Mouse (Mus musculus) adrenal gland, adult 18-20 months (tissue): ENCODE measurements around the gene Hscb. TPM values are rescaled to one million over a fixed set of nuclear protein-coding genes. Genes with fewer than 3 reads are reported as not detected.
A peak's percentile ranks its signal among the peaks of the same experiment; 100 is the strongest.
"Not testable (repeated sequence)": the region's sequence is repeated elsewhere in the genome, so short reads cannot be mapped to it uniquely, and the experiment has no call there.

ENCODE experiments used
- DNase-seq, 2 experiments: peaks; one replicate each; pipeline ENCODE4 v3.0.0; 2021 to 2022; ENCODE audit warnings: low spot score in 2 of 2
- long read RNA-seq, 2 experiments: library from polyadenylated mRNA; stranded (forward); transcript quantifications; one replicate each; pipeline ENCODE4 v2.0.0; 2021
- total RNA-seq, 2 experiments: library from RNA; stranded (reverse); gene quantifications; 1 replicate in 1 of 2; 2 replicates in 1 of 2; pipeline ENCODE4 v1.2.3; 2021

Hscb gene
- total RNA-seq = 10 to 100 TPM; 13.9 to 14.9 TPM
- long read RNA-seq, experiment 1, partial matches to known transcripts = 0 of 6 reads
- long read RNA-seq, experiment 1, other reads (novel, unspliced or antisense) = 3 of 6 reads
- long read RNA-seq, experiment 2, transcript Hscb-201 (6 exons, 804 nt) = major isoform, 5 of 13 reads
- long read RNA-seq, experiment 2, partial matches to known transcripts = 1 of 13 reads
- long read RNA-seq, experiment 2, other reads (novel, unspliced or antisense) = 7 of 13 reads

GRCm38 (mm10) chr5:110839678-110840365 lies at the start of gene Hscb, which contains the start of gene Chek2:
TSS of gene Hscb (minus strand) at chr5:110839777.
TSS of gene Chek2 (plus strand) at chr5:110839979.
- DNase-seq = peak; percentile 90

- no peak for DNase-seq
Measured at GRCm38 (mm10) chr5:110888596-110888995, 49.0 kb upstream of the Hscb start.

- peak; percentile 89 to 91 for DNase-seq
Measured at GRCm38 (mm10) chr5:110879584-110880374, 40.2 kb upstream of the Hscb start, which contains the start of gene Ttc28. TSS of gene Ttc28 (plus strand) at chr5:110879803.

DNA sequence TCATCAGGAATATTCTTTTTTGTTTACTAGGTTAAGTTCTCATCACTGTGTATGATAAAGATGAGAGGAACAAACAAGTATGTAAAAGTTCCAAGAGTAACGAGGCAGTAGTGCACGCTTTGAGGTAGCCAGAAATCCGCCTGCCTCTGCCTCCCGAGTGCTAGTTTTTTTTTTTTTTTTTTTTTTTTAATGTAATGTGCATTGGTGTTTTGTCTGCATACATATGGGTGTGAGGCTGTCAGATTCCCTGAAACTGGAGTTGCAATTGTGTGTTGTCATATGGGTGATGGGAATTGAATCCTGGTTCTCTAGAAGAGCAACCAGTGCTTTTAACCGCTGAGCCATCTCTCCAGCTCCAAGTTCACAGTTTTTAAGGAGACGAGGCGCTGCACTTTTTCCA lies 39.5 kb upstream of the Hscb start:
- DNase-seq = no peak

DNA sequence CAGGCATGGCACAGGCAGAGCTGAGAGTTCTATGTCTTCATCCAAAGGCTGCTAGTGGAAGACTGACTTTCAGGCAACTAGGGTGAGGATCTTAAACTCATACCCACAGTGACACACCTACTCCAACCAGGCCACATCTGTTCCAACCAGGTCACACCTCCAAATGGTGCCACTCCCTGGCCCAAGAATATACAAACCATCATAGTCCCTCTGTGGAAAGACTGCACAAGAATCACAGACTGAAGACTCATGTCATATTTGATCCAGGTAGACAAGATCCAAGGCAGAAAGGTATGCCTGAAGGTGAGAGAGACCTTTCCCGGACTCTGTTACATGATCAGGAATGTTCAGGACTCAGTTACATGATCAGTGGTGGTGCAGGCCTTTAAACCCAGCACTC lies 38.9 kb upstream of the Hscb start:
- DNase-seq = not testable (repeated sequence)

GRCm38 (mm10) chr5:110877666-110878505 lies 38.3 kb upstream of the Hscb start:
- DNase-seq = no peak

DNA sequence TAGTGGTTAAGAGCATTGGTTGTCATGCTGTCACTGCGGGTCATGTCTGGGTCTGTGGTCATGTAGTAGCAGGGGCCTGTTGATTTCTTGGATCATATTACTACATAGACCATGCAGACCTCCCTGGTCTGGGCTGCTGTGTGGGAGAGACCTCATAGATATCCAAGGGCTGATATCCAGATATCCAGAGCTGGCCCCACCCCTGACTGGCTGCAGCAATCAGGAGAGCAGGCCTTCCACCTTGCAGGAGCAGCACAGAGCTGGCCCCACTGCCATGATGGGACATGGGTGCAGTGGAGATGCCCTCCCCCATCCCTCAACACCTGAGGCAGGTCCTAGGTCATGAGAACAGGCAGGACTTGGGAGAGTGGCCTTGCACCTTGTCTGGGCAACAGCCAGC lies 35.7 kb upstream of the Hscb start:
- DNase-seq = no peak

DNA sequence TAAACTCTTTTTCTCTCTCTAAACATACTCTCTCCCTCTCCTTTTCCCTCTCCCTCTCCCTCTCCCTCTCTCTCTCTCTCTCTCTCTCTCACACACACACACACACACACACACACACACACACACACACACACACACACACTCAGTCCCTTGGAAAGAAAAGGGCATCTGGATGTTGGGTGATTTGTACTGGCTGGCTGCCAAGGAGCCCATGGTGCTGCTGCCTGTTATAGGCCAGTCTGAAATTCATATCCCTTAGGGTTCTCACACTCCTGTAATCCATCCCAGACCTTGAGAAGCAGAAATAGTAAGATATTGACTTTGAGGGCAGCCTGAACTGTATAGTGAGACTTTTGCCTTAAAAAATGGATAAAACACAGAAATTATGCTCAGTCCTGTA lies 35.1 kb upstream of the Hscb start:
- no peak for DNase-seq

DNA sequence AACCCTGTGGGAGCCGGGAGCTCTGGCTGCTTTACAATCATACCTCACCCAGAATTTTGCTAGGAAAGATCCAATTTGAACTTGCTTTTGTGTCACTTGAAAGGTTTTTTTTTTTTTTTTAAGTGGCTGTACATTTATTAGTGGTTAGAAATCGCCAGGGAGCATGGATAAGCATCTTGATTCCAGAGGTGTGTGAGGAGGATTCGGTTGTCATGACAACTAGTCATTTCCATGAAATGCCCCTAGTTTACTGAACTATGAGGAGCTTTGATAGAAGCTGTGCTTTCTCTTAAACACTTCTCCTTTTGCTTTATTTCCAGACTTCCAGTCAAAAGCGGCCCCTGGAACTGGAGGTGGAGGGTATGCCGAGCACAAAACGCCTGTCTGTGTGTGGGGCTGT lies 33.6 kb upstream of the Hscb start:
- DNase-seq = no peak

- DNase-seq = no peak
Measured at GRCm38 (mm10) chr5:110869242-110869669, 29.7 kb upstream of the Hscb start.

DNA sequence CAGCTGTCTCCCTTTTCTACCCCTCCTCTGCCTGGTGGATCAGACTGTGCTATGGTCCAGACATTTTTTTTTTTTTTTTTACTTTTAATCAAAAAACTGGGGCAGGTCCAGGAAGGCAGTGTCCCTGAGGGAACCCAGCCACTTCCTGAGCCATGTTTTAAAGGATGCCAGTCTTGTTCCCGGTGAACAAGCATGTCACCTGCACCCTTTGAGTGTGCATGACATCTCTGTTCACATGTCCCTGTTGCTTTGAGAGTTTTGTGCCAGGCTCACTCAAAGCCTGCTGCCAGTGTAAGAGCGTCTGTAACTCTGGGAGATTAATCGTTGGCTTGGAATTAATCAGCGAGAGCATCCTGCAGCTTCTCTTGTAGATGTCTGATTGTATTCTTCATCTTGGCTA lies 28.9 kb upstream of the Hscb start:
- DNase-seq = no peak

DNA sequence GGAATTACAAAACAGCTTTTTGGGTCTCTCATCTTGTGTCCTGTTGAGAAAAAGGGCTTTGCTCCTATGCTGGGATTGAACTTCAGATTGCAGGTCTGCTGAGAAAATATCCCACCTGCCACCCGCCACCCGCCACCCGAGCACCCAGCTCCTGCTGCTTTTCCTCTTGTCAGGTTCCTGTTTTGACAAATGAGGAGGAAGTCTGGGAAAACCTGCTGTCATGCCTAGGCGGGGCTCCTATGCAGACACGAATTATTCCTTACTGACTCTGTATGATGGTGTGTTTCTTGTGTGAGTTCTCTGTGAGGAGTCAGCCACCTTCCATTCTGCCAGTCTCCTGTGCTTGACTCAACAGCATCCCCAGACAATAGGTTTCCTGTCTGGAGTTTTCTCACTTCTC lies 20.9 kb upstream of the Hscb start:
- no peak for DNase-seq

GRCm38 (mm10) chr5:110859013-110859650 lies 19.6 kb upstream of the Hscb start:
- DNase-seq = peak; percentile 23 to 31

- DNase-seq = no peak
Measured at GRCm38 (mm10) chr5:110857091-110857490, 17.5 kb upstream of the Hscb start.

- DNase-seq = no peak
Measured at GRCm38 (mm10) chr5:110852990-110853389, 13.4 kb upstream of the Hscb start.

DNA sequence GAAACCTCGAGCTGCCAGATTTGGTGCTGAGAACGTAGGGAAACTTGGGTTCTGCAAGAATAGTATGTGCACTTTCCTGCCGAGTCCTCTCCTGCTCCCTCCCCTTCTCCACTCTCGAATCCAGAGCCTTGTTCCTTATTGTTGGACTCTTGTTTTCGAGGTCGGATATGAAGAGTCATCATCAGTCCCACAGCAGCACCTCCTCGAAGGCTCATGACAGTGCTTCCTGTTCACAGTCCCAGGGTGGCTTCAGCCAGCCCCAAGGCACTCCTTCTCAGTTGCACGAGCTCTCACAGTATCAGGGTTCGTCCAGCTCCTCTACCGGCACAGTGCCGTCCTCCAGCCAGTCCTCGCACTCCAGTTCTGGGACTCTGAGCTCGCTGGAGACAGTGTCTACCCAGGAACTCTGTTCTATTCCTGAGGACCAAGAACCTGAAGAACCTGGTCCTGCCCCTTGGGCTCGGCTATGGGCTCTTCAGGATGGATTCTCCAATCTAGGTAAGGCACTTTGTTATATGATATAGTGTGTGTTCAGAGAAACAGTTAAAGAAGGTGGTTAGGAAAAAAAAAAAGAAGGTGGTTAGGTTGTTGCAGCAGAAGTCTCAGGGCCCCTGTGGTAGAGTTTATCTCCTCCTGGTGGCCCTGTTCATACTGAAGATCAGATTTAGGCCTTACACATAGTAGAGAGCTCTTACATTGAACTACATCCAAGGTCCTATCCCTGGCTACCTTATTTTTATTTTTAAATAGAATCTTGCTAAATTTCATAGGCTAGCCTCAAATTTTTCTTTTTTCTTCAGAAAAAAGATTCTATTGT lies 1.7 kb upstream of the Hscb start:
- no peak for DNase-seq

DNA sequence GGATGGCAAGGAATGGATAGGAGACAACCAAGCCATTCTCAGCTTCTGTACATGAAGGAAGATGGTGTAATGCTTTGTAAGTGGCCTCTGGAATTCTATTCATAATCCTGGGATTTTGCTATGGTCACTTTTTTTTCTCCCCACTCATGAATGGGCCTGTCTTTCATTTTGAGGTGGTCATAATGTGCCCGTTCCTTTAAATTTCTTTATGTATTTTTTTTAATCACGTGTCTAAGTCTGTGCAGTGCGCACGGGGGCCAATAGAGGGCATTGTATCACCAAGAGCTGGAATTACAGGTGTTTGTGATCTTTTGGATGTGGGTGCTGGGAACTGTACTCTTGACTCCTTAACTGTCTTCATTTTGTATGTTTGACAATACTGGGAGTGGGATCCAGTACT lies 888 bp upstream of the Hscb start:
- DNase-seq = peak in 1 of 2 experiments; percentile 41

GRCm38 (mm10) chr5:110839038-110839677 lies 419 bp downstream of the Hscb start:
- no peak for DNase-seq

- not testable (repeated sequence) for DNase-seq
Measured at GRCm38 (mm10) chr5:110838016-110838415, 1.6 kb downstream of the Hscb start.
